Mouse (Mus musculus) lung, embryonic 15.5 days (tissue): ENCODE measurements around the gene Msx3. TPM values are rescaled to one million over a fixed set of nuclear protein-coding genes. Genes with fewer than 3 reads are reported as not detected.

Experiments
- ATAC-seq: fragments of 200-750 bp; cut with Nextera tagmentation; 2 replicates; pipeline ENCODE4 v1.8.0; 2017; ENCODE audit warnings: moderate number of reproducible peaks, borderline replicate concordance; ENCODE audit not compliant: low FRiP score, low TSS enrichment; ENCODE audit errors: extremely low read depth
- H3K27ac ChIP-seq: fragments of 300-500 bp; sonication (generic); 2 replicates; pipeline ENCODE4 v1.5.1; 2015; ENCODE audit warnings: moderate library complexity, mild to moderate bottlenecking, inconsistent platforms
- H3K27me3 ChIP-seq: fragments of 300-500 bp; sonication (generic); 2 replicates; pipeline ENCODE4 v1.6.1; 2015; ENCODE audit warnings: inconsistent platforms
- H3K36me3 ChIP-seq: fragments of 300-500 bp; sonication (generic); 2 replicates; pipeline ENCODE4 v1.6.1; 2015; ENCODE audit warnings: inconsistent platforms
- H3K4me1 ChIP-seq: fragments of 300-500 bp; sonication (generic); 2 replicates; pipeline ENCODE4 v1.6.1; 2015; ENCODE audit warnings: inconsistent platforms
- H3K4me2 ChIP-seq: fragments of 300-500 bp; sonication (generic); 2 replicates; pipeline ENCODE4 v1.6.1; 2015; ENCODE audit warnings: inconsistent platforms, mild to moderate bottlenecking, moderate library complexity
- H3K4me3 ChIP-seq: fragments of 300-500 bp; sonication (generic); 2 replicates; pipeline ENCODE4 v1.5.1; 2015; ENCODE audit warnings: mild to moderate bottlenecking, inconsistent platforms
- H3K9ac ChIP-seq: fragments of 300-500 bp; sonication (generic); 2 replicates; pipeline ENCODE4 v1.6.1; 2015; ENCODE audit warnings: inconsistent platforms
- H3K9me3 ChIP-seq: fragments of 300-500 bp; sonication (generic); 2 replicates; pipeline ENCODE4 v1.6.1; 2016; ENCODE audit warnings: inconsistent platforms
- WGBS: fragments of 180-500 bp; shearing (Covaris S2); methylation state at CpG from one replicate; pipeline ENCODE4 v1.1.7; 2015; 5-methylcytosine and 5-hydroxymethylcytosine counted together
- polyA plus RNA-seq: library from polyadenylated mRNA; unstranded; fragments of >200 nt; fragmentation: Nextera tagmentation; extraction: Ambion mirVana; gene quantifications from 2 replicates; pipeline ENCODE4 v1.2.1, GENCODE M21; 2015

Gene Msx3
- polyA plus RNA-seq, 1 experiment from 2014 or later = not detected

DNA sequence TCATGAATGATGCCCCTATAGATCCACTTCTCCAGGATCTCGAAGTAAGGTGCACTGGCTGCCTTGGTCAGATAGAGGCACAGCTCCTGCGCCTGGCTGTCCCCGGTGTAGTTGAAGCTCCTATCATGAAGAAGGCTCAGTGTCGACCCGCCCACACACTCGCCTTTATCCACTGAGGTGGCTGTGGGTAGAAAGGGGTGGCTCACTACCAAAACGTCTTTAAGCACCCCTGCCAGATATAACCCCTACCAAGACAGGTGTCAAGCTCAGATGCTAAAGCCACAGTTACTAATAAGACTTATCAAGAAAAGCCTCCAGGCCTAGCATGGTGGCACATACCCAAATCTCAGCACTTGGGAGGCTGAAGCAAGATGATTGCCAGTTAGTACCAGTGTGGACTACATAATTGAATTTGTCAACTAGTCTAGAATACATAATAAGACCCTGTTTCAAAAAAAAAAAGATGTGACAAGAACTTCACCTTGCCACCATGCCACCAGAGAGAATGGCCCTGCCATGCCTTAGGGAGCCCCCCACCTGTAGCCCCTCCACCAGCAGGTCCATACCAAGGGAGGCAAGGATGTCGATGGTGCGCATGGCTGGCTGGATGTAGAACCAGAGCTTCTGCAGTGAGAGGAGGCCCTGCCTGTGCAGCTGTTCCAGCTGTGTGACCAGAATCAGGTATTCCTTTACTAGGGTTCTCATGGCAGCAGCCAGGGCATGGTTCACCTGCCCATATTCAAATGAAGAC lies 41.9 kb downstream of the Msx3 start:
- no peak overlapping the region for H3K9ac ChIP-seq
- no peaks in the 10 kb centered on the region for H3K4me1 ChIP-seq
- 90% methylated on average over 9 of the region's 9 CpGs for WGBS
- no peak overlapping the region for H3K4me2 ChIP-seq
- no peak for ATAC-seq
- H3K4me3 ChIP-seq = no peak overlapping the region
- H3K27ac ChIP-seq = no peak overlapping the region
- no peaks in the 10 kb centered on the region for H3K9me3 ChIP-seq
- peaks cover 50% of the 10 kb centered on the region for H3K36me3 ChIP-seq
- no peaks in the 10 kb centered on the region for H3K27me3 ChIP-seq

GRCm38 (mm10) chr7:140004666-140005065 lies 44.2 kb downstream of the Msx3 start:
- H3K4me2 ChIP-seq = no peak overlapping the region

DNA sequence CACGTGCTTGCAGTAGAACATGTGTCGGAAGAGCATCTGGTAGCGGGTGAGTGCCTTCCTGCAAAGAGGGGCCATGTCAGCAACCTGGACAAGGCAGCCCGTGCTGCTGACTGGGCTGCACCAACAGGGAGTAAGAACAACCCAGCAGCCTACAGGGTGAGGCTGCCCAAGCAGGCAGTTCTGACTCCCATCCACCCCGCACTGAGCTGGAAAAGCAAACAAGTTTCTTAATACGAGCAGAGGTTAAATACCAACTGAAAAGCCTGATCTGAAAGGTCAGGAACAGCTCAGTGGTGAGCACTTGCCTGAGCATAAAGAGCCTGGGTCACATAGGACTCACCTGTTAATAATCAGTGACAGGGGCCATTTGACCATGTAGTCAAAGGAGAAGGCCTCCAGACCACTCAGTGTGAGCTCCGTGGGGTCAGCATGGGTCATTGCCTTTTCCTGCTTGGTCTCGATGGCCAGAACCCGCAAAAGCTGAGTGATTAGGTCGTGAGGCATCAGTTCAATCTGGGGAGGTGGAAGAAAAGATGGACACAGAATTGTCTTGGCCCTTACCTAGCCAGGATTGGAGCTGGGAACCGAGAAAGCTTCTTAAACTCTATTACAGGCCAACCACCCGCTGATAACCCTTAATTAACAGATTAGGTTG lies 47.7 kb downstream of the Msx3 start:
- Histone ChIP-seq H3K27me3 (no peaks in the 10 kb centered on the region), H3K4me3 (no peak overlapping the region), H3K9me3 (no peaks in the 10 kb centered on the region), H3K4me2 (no peak overlapping the region), H3K4me1 (no peaks in the 10 kb centered on the region), H3K36me3 (peaks cover 84% of the 10 kb centered on the region), H3K9ac (no peak overlapping the region), H3K27ac (no peak overlapping the region)
- no peak for ATAC-seq
- WGBS = 78% methylated on average over 12 of the region's 12 CpGs

More at GRCm38 (mm10) chr7:140004666-140005065, 44.2 kb downstream of the Msx3 start:
- H3K4me1 ChIP-seq = no peaks in the 10 kb centered on the region
- no peaks in the 10 kb centered on the region for H3K27me3 ChIP-seq
- H3K9me3 ChIP-seq = no peaks in the 10 kb centered on the region
- peaks cover 68% of the 10 kb centered on the region for H3K36me3 ChIP-seq
- no peak overlapping the region for H3K27ac ChIP-seq
- WGBS = 82% methylated on average over 8 of the region's 8 CpGs
- ATAC-seq = no peak
- no peak overlapping the region for H3K4me3 ChIP-seq
- H3K9ac ChIP-seq = no peak overlapping the region

DNA sequence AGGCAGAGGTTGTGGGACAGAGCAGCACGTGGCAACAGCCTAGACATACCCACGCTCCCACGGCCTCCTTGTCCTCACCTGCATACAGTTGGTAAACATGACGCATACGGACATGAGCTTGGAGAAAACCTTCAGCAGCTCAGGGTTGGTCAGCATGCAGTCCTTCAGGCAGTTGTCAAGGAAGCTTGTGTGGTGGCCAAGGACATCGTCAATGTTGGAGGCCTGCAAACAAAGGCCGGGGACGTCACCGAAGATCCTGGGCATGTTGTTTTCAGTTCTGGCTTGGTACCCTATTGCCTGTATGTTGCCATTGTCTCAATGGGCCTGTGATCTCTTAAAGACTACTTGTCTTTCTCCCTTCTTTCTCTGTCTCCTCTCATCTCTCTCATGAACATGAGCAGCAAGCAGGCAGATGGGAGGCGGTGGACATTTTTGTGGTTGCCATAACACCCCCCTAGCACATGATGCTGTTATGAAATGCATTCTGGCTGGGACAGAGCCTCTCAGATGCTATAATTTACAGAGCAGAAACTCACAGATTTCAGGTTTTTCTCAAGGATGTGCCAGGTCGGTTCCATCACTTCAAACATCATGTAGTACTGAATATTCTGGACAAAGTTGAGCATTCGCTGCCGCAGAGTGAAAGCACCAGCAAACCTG lies 50.1 kb downstream of the Msx3 start:
- WGBS = 94% methylated on average over 13 of the region's 13 CpGs

More for the DNA sequence above, 50.1 kb downstream of the Msx3 start:
- Histone ChIP-seq H3K36me3 (peaks cover 77% of the 10 kb centered on the region), H3K27me3 (no peaks in the 10 kb centered on the region), H3K9ac (no peak overlapping the region), H3K4me1 (no peaks in the 10 kb centered on the region), H3K4me2 (no peak overlapping the region), H3K27ac (no peak overlapping the region), H3K9me3 (no peaks in the 10 kb centered on the region), H3K4me3 (no peak overlapping the region)
- ATAC-seq = no peak

Other genes with a start within 250 kb of the Msx3 start
- gene Adgra1, start 214.9 kb downstream of the Msx3 start, polyA plus RNA-seq = not detected in 2 replicates
- 0.64 and 0.69 TPM in 2 replicates for gene Kndc1, start 154.4 kb downstream of the Msx3 start, polyA plus RNA-seq
- gene Utf1, start 105.3 kb downstream of the Msx3 start, polyA plus RNA-seq = 0.31 TPM in 1 of 2 replicates, not detected in the other
- gene 6430531B16Rik, start 70.3 kb downstream of the Msx3 start, polyA plus RNA-seq = 1.2 and 1.7 TPM in 2 replicates
- 1.4 and 1.8 TPM in 2 replicates for gene Adam8, start 56.5 kb downstream of the Msx3 start, polyA plus RNA-seq
- 40.0 and 40.1 TPM in 2 replicates for gene Zfp511, start 12.7 kb downstream of the Msx3 start, polyA plus RNA-seq
- 53.2 and 56.4 TPM in 2 replicates for gene Tubgcp2, start 12.4 kb downstream of the Msx3 start, polyA plus RNA-seq
- gene Caly, start 33.5 kb upstream of the Msx3 start, polyA plus RNA-seq = 0.66 and 1.1 TPM in 2 replicates
- gene Prap1, start 44.3 kb upstream of the Msx3 start, polyA plus RNA-seq = not detected in 2 replicates
- gene Fuom, start 53.4 kb upstream of the Msx3 start, polyA plus RNA-seq = 19.1 and 19.8 TPM in 2 replicates
- 21.6 and 22.3 TPM in 2 replicates for gene Paox, start 66.7 kb upstream of the Msx3 start, polyA plus RNA-seq
- gene Echs1, start 67.4 kb upstream of the Msx3 start, polyA plus RNA-seq = 145 and 147 TPM in 2 replicates
- 25.2 and 26.2 TPM in 2 replicates for gene Mtg1, start 88.5 kb upstream of the Msx3 start, polyA plus RNA-seq
- 0.11 and 0.27 TPM in 2 replicates for gene Sprn, start 105.8 kb upstream of the Msx3 start, polyA plus RNA-seq
- not detected in 2 replicates for gene Olfr522, start 115.7 kb upstream of the Msx3 start, polyA plus RNA-seq
- not detected in 2 replicates for gene Olfr523, start 124.1 kb upstream of the Msx3 start, polyA plus RNA-seq
- 0.05 TPM in 1 of 2 replicates, not detected in the other for gene Olfr524, start 156.9 kb upstream of the Msx3 start, polyA plus RNA-seq
- 0.44 and 3.1 TPM in 2 replicates for gene Cd163l1, start 169.2 kb upstream of the Msx3 start, polyA plus RNA-seq
- gene 5830411N06Rik, start 198.2 kb upstream of the Msx3 start, polyA plus RNA-seq = 0.19 TPM in 1 of 2 replicates, not detected in the other